Mouse (Mus musculus) layer of hippocampus, postnatal 14 days (tissue): ENCODE measurements around the gene Nrxn3. TPM values are rescaled to one million over a fixed set of nuclear protein-coding genes. Genes with fewer than 3 reads are reported as not detected.

Source experiments
- DNase-seq, 2 experiments: peaks; one replicate each; pipeline ENCODE4 v3.0.0; 2021 to 2022; ENCODE audit warnings: low spot score in 2 of 2, mixed read lengths in 1 of 2
- total RNA-seq, 2 experiments: library from RNA; stranded (reverse); gene quantifications; 2 replicates each; pipeline ENCODE4 v1.2.3; 2021

Gene Nrxn3
- total RNA-seq, 2 experiments from 2014 or later = 178 to 192 TPM

GRCm38 (mm10) chr12:89159353-89159752 lies 436.7 kb downstream of the Nrxn3 start:
- DNase-seq = no peak

GRCm38 (mm10) chr12:89174306-89175159 lies 451.9 kb downstream of the Nrxn3 start:
- no peak for DNase-seq

GRCm38 (mm10) chr12:89179970-89180666 lies 457.4 kb downstream of the Nrxn3 start:
- DNase-seq = no peak

- no peak for DNase-seq
Measured at GRCm38 (mm10) chr12:89181157-89181561, 458.5 kb downstream of the Nrxn3 start.

- DNase-seq = no peak
Measured at GRCm38 (mm10) chr12:89198764-89199525, 476.3 kb downstream of the Nrxn3 start.

GRCm38 (mm10) chr12:89211608-89212007 lies 488.9 kb downstream of the Nrxn3 start:
- no peak for DNase-seq

GRCm38 (mm10) chr12:89239826-89240225 lies 517.1 kb downstream of the Nrxn3 start:
- no peak for DNase-seq

GRCm38 (mm10) chr12:89241554-89241953 lies 518.9 kb downstream of the Nrxn3 start:
- DNase-seq = no peak

- DNase-seq = no peak
Measured at GRCm38 (mm10) chr12:89242476-89242875, 519.8 kb downstream of the Nrxn3 start.

- no peak for DNase-seq
Measured at GRCm38 (mm10) chr12:89255275-89255892, 532.7 kb downstream of the Nrxn3 start.

- no peak for DNase-seq
Measured at GRCm38 (mm10) chr12:89258879-89259278, 536.2 kb downstream of the Nrxn3 start.

- DNase-seq = no peak
Measured at GRCm38 (mm10) chr12:89260076-89260475, 537.4 kb downstream of the Nrxn3 start.

- DNase-seq = no peak
Measured at GRCm38 (mm10) chr12:89262261-89262660, 539.6 kb downstream of the Nrxn3 start.

GRCm38 (mm10) chr12:89282362-89283343 lies 560.0 kb downstream of the Nrxn3 start:
- no peak for DNase-seq

GRCm38 (mm10) chr12:89284412-89284811 lies 561.7 kb downstream of the Nrxn3 start:
- no peak for DNase-seq

GRCm38 (mm10) chr12:89287037-89287436 lies 564.4 kb downstream of the Nrxn3 start:
- DNase-seq = peak in 1 of 2 experiments; percentile 13

- DNase-seq = peak in 1 of 2 experiments; percentile 12
Measured at GRCm38 (mm10) chr12:89289589-89290274, 567.1 kb downstream of the Nrxn3 start.

- no peak for DNase-seq
Measured at GRCm38 (mm10) chr12:89290736-89291574, 568.3 kb downstream of the Nrxn3 start.
